In genomic region chr4:155770626-155771025, GRCm38 (mm10) we compare ENCODE assay signal across 9 mouse cellular contexts. TPM values are rescaled to one million over a fixed set of nuclear protein-coding genes. Genes with fewer than 3 reads are reported as not detected.
DNase-seq lines count a peak whose midpoint lies in the region; ATAC-seq lines count a peak whose summit lies in the region.
"Had no signal": no experiment of that assay in that cellular context is flagged by ENCODE, and none has a peak within 500 bp of the region (broad histone marks: within the 10 kb centered on the region; RNA-seq: fewer than 3 reads in every experiment).

No protein-coding gene starts in this region.

- H3K4me2 ChIP-seq in heart, embryonic 14.5 days (ENCODE audit: low read length) = peak overlapping the region; percentile 90
- H3K4me2 ChIP-seq in hindbrain, embryonic 16.5 days (ENCODE audit: low read length) = peak overlapping the region; percentile 88
- H3K4me2 ChIP-seq in midbrain, embryonic 12.5 days (replicated peaks) = peak overlapping the region; percentile 81

- no peak overlapping the region for H3K27ac ChIP-seq in heart, embryonic 14.5 days (replicated peaks in 1 of 2; ENCODE audit: control insufficient read depth in 1 of 2, insufficient read depth in 1 of 2, low read depth in 2 of 2, low read length in 2 of 2)
- H3K27ac ChIP-seq in embryonic facial prominence, embryonic 10.5 days (replicated peaks) = peak overlapping the region; percentile 96
- H3K27ac ChIP-seq in hindbrain, embryonic 16.5 days (ENCODE audit: low read depth, low read length) = peak overlapping the region; percentile 75; the same call in 1 of the 2 replicates
- no peak overlapping the region for H3K27ac ChIP-seq in midbrain, embryonic 12.5 days (replicated peaks)

- no peak for DNase-seq in heart, adult 9 months (ENCODE audit: low spot score in 2 of 2)
- DNase-seq in embryonic facial prominence, embryonic 10.5 days (ENCODE audit: low spot score) = no peak
- no peak for DNase-seq in spleen, postnatal 14 days (ENCODE audit: low spot score in 2 of 2)
- DNase-seq in right cerebral cortex, adult 2 months (ENCODE audit: low spot score in 2 of 2) = no peak

- peak overlapping the region; percentile 63 for H3K4me3 ChIP-seq in heart, embryonic 14.5 days (ENCODE audit: control insufficient read depth in 1 of 2, insufficient read depth in 1 of 2, low read depth in 1 of 2, low read length in 2 of 2)
- H3K4me3 ChIP-seq in embryonic facial prominence, embryonic 10.5 days = peak overlapping the region; percentile 71
- peak overlapping the region; percentile 48 for H3K4me3 ChIP-seq in hindbrain, embryonic 16.5 days (ENCODE audit: low read length)
- H3K4me3 ChIP-seq in midbrain, embryonic 12.5 days = peak overlapping the region; percentile 58

- H3K4me1 ChIP-seq in heart, embryonic 14.5 days (ENCODE audit: control insufficient read depth in 2 of 2, insufficient read depth in 2 of 2, low read length in 2 of 2) = peaks cover 14 to 24% of the 10 kb centered on the region in 2 experiments
- H3K4me1 ChIP-seq in embryonic facial prominence, embryonic 10.5 days = peaks cover 45% of the 10 kb centered on the region
- peaks cover 25% of the 10 kb centered on the region for H3K4me1 ChIP-seq in hindbrain, embryonic 16.5 days (ENCODE audit: control insufficient read depth, insufficient read depth, low read depth, low read length)
- peaks cover 19% of the 10 kb centered on the region for H3K4me1 ChIP-seq in midbrain, embryonic 12.5 days

- H3K36me3 ChIP-seq in heart, embryonic 14.5 days (ENCODE audit: control insufficient read depth, insufficient read depth, low read length) = no peaks in the 10 kb centered on the region
- H3K36me3 ChIP-seq in embryonic facial prominence, embryonic 10.5 days (replicated peaks) = 0 out of 2 replicates have a peak, but pooled peaks cover 3% of the 10 kb centered on the region
- no peaks in the 10 kb centered on the region for H3K36me3 ChIP-seq in hindbrain, embryonic 16.5 days (ENCODE audit: control insufficient read depth, insufficient read depth, low read length)
- no peaks in the 10 kb centered on the region for H3K36me3 ChIP-seq in midbrain, embryonic 12.5 days

- H3K9ac ChIP-seq in heart, embryonic 14.5 days (ENCODE audit: low read length) = peak overlapping the region; percentile 88
- peak overlapping the region; percentile 79 for H3K9ac ChIP-seq in hindbrain, embryonic 16.5 days (ENCODE audit: low read depth, low read length)
- H3K9ac ChIP-seq in midbrain, embryonic 12.5 days (replicated peaks) = peak overlapping the region; percentile 73

- H3K9me3 ChIP-seq in heart, embryonic 14.5 days (ENCODE audit: control insufficient read depth, low read length) = no peaks in the 10 kb centered on the region
- H3K9me3 ChIP-seq in embryonic facial prominence, embryonic 10.5 days = no peaks in the 10 kb centered on the region
- no peaks in the 10 kb centered on the region for H3K9me3 ChIP-seq in hindbrain, embryonic 16.5 days (ENCODE audit: control insufficient read depth, low read length)
- no peaks in the 10 kb centered on the region for H3K9me3 ChIP-seq in midbrain, embryonic 12.5 days

- ATAC-seq in heart, embryonic 14.5 days (ENCODE audit: insufficient number of reproducible peaks, insufficient read depth, low FRiP score, low read depth) = no peak
- no peak for ATAC-seq in hindbrain, embryonic 16.5 days
- ATAC-seq in midbrain, embryonic 12.5 days (ENCODE audit: low FRiP score, low read depth) = peak; percentile 16; the same call in 1 of the 2 replicates
- no peak for ATAC-seq in granulocyte monocyte progenitor cell, adult 5-6 weeks (replicated peaks; ENCODE audit: poor library complexity, severe bottlenecking)

- H3K27me3 ChIP-seq in heart, embryonic 14.5 days (ENCODE audit: control insufficient read depth, insufficient read depth, low read length) = peaks cover 35% of the 10 kb centered on the region
- H3K27me3 ChIP-seq in embryonic facial prominence, embryonic 10.5 days (replicated peaks; ENCODE audit: low read depth, poor library complexity, severe bottlenecking) = peaks cover 52% of the 10 kb centered on the region
- H3K27me3 ChIP-seq in hindbrain, embryonic 16.5 days (replicated peaks; ENCODE audit: control insufficient read depth, insufficient read depth, low read length) = peaks cover 11% of the 10 kb centered on the region
- H3K27me3 ChIP-seq in midbrain, embryonic 12.5 days = peaks cover 53% of the 10 kb centered on the region

- 46% methylated on average over 24 of the region's 24 CpGs for WGBS in heart, embryonic 14.5 days
- 42% methylated on average over 24 of the region's 24 CpGs for WGBS in embryonic facial prominence, embryonic 10.5 days
- WGBS in hindbrain, embryonic 16.5 days = 45% methylated on average over 24 of the region's 24 CpGs
- 39% methylated on average over 24 of the region's 24 CpGs for WGBS in midbrain, embryonic 12.5 days

RNA-seq across cellular contexts. Expression of gene Vwa1, which starts 3.9 kb away (rescaled TPM):
- 4.5 and 4.9 TPM in 2 replicates for polyA plus RNA-seq in heart, embryonic 14.5 days (2014; fragmentation: Nextera tagmentation; extraction: Ambion mirVana)
- 8.6 and 9.3 TPM in 2 replicates for polyA plus RNA-seq in embryonic facial prominence, embryonic 10.5 days (2016; fragmentation: Nextera tagmentation; extraction: Ambion mirVana)
- 38.0 and 39.0 TPM in 2 replicates for polyA plus RNA-seq in hindbrain, embryonic 16.5 days (2015; fragmentation: Nextera tagmentation; extraction: Ambion mirVana)
- polyA plus RNA-seq in midbrain, embryonic 12.5 days (2016; fragmentation: Nextera tagmentation; extraction: Ambion mirVana) = 13.9 and 14.6 TPM in 2 replicates
- total RNA-seq in granulocyte monocyte progenitor cell, adult 5-6 weeks (2014; fragmentation: Nextera tagmentation) = not detected in 2 replicates
- total RNA-seq in granulocyte monocyte progenitor cell, adult 5-6 weeks (2017) = 0.26 and 0.36 TPM in 2 replicates

RNA-seq across cellular contexts. Expression of gene Atad3a, which starts 9.7 kb away (rescaled TPM):
- polyA plus RNA-seq in heart, embryonic 14.5 days (2014; fragmentation: Nextera tagmentation; extraction: Ambion mirVana) = 89.0 and 95.2 TPM in 2 replicates
- 132 and 137 TPM in 2 replicates for polyA plus RNA-seq in embryonic facial prominence, embryonic 10.5 days (2016; fragmentation: Nextera tagmentation; extraction: Ambion mirVana)
- 93.9 and 100 TPM in 2 replicates for polyA plus RNA-seq in hindbrain, embryonic 16.5 days (2015; fragmentation: Nextera tagmentation; extraction: Ambion mirVana)
- polyA plus RNA-seq in midbrain, embryonic 12.5 days (2016; fragmentation: Nextera tagmentation; extraction: Ambion mirVana) = 87.1 and 97.3 TPM in 2 replicates
- total RNA-seq in granulocyte monocyte progenitor cell, adult 5-6 weeks (2014; fragmentation: Nextera tagmentation) = 66.8 and 134 TPM in 2 replicates
- 95.3 and 118 TPM in 2 replicates for total RNA-seq in granulocyte monocyte progenitor cell, adult 5-6 weeks (2017)

RNA-seq across cellular contexts. Expression of gene Tmem88b, which starts 15.0 kb away (rescaled TPM):
- 2.4 and 2.5 TPM in 2 replicates for polyA plus RNA-seq in heart, embryonic 14.5 days (2014; fragmentation: Nextera tagmentation; extraction: Ambion mirVana)
- 0.59 and 0.61 TPM in 2 replicates for polyA plus RNA-seq in embryonic facial prominence, embryonic 10.5 days (2016; fragmentation: Nextera tagmentation; extraction: Ambion mirVana)
- 0.89 and 1.3 TPM in 2 replicates for polyA plus RNA-seq in hindbrain, embryonic 16.5 days (2015; fragmentation: Nextera tagmentation; extraction: Ambion mirVana)
- polyA plus RNA-seq in midbrain, embryonic 12.5 days (2016; fragmentation: Nextera tagmentation; extraction: Ambion mirVana) = 0.38 and 0.63 TPM in 2 replicates
- not detected in 2 replicates for total RNA-seq in granulocyte monocyte progenitor cell, adult 5-6 weeks (2014; fragmentation: Nextera tagmentation)
- total RNA-seq in granulocyte monocyte progenitor cell, adult 5-6 weeks (2017) = not detected in 2 replicates

RNA-seq across cellular contexts. Expression of gene Ankrd65, which starts 19.6 kb away (rescaled TPM):
- not detected in 2 replicates for polyA plus RNA-seq in heart, embryonic 14.5 days (2014; fragmentation: Nextera tagmentation; extraction: Ambion mirVana)
- polyA plus RNA-seq in embryonic facial prominence, embryonic 10.5 days (2016; fragmentation: Nextera tagmentation; extraction: Ambion mirVana) = 0.20 TPM in 1 of 2 replicates, not detected in the other
- polyA plus RNA-seq in hindbrain, embryonic 16.5 days (2015; fragmentation: Nextera tagmentation; extraction: Ambion mirVana) = not detected in 2 replicates
- polyA plus RNA-seq in midbrain, embryonic 12.5 days (2016; fragmentation: Nextera tagmentation; extraction: Ambion mirVana) = not detected in 2 replicates
- not detected in 2 replicates for total RNA-seq in granulocyte monocyte progenitor cell, adult 5-6 weeks (2014; fragmentation: Nextera tagmentation)
- total RNA-seq in granulocyte monocyte progenitor cell, adult 5-6 weeks (2017) = not detected in 2 replicates
- total RNA-seq: CH12.LX had no signal

RNA-seq across cellular contexts. Expression of gene Mrpl20, which starts 32.1 kb away (rescaled TPM):
- polyA plus RNA-seq in heart, embryonic 14.5 days (2014; fragmentation: Nextera tagmentation; extraction: Ambion mirVana) = 146 and 160 TPM in 2 replicates
- polyA plus RNA-seq in embryonic facial prominence, embryonic 10.5 days (2016; fragmentation: Nextera tagmentation; extraction: Ambion mirVana) = 254 and 259 TPM in 2 replicates
- 251 and 267 TPM in 2 replicates for polyA plus RNA-seq in hindbrain, embryonic 16.5 days (2015; fragmentation: Nextera tagmentation; extraction: Ambion mirVana)
- polyA plus RNA-seq in midbrain, embryonic 12.5 days (2016; fragmentation: Nextera tagmentation; extraction: Ambion mirVana) = 207 and 220 TPM in 2 replicates
- 191 and 198 TPM in 2 replicates for total RNA-seq in granulocyte monocyte progenitor cell, adult 5-6 weeks (2014; fragmentation: Nextera tagmentation)
- total RNA-seq in granulocyte monocyte progenitor cell, adult 5-6 weeks (2017) = 84.2 and 91.1 TPM in 2 replicates

Comparison
In these comparisons a context has a peak if more than half of its experiments do, and no peak if none do; other contexts are left out.
1. H3K27ac ChIP-seq: peak in embryonic facial prominence, embryonic 10.5 days (single experiment) and hindbrain, embryonic 16.5 days (single experiment); none in heart, embryonic 14.5 days (0 of 2) and midbrain, embryonic 12.5 days (single experiment).
2. Peak in every context shown above with its lines, with median percentiles within 50 percentile points of each other: H3K4me2 ChIP-seq, H3K4me3 ChIP-seq and H3K9ac ChIP-seq.